Mouse (Mus musculus) gastrocnemius, adult 8-10 months (tissue): ENCODE data around the gene Cse1l. TPM values are rescaled to one million over a fixed set of nuclear protein-coding genes. Genes with fewer than 3 reads are reported as not detected.

ENCODE experiments used
- DNase-seq, 2 experiments: peaks; one replicate each; pipeline ENCODE4 v3.0.0; 2022; ENCODE audit warnings: low spot score in 2 of 2
- total RNA-seq, 4 experiments: library from RNA; stranded (reverse); gene quantifications; 2 replicates each; pipeline ENCODE4 v1.2.4; 2022

Gene Cse1l
- total RNA-seq, 4 experiments from 2014 or later, result 51.5 to 63.7 (median 53.4) TPM

GRCm38 (mm10) chr2:166973153-166973552, 67.3 kb downstream of the Cse1l start:
- no peak for DNase-seq

- DNase-seq, result no peak
Measured at GRCm38 (mm10) chr2:166974177-166974872, 68.5 kb downstream of the Cse1l start.

- DNase-seq, result no peak
Measured at GRCm38 (mm10) chr2:166976356-166976755, 70.5 kb downstream of the Cse1l start.

GRCm38 (mm10) chr2:166977490-166977889, 71.7 kb downstream of the Cse1l start:
- no peak for DNase-seq

GRCm38 (mm10) chr2:166980161-166980560, 74.3 kb downstream of the Cse1l start:
- no peak for DNase-seq

GRCm38 (mm10) chr2:166983351-166983894, 77.6 kb downstream of the Cse1l start:
- no peak for DNase-seq

- no peak for DNase-seq
Measured at GRCm38 (mm10) chr2:166990861-166991260, 85.0 kb downstream of the Cse1l start.

GRCm38 (mm10) chr2:166991945-166992344, 86.1 kb downstream of the Cse1l start:
- DNase-seq, result no peak

- DNase-seq, result no peak
Measured at GRCm38 (mm10) chr2:166995021-166995795, 89.4 kb downstream of the Cse1l start.

Other genes with a start within 250 kb of the Cse1l start
- gene Prex1, start 192.2 kb upstream of the Cse1l start, total RNA-seq, result 1 to 10 TPM; 3.2 to 3.8 (median 3.4) TPM
- 1 to 10 TPM; 1.4 to 2.6 (median 2.3) TPM for gene Trp53rkb, start 113.5 kb upstream of the Cse1l start, total RNA-seq
- gene Arfgef2, start 100.5 kb upstream of the Cse1l start, total RNA-seq, result 10 to 100 TPM; 24.6 to 34.7 (median 25.8) TPM
- 10 to 100 TPM; 33.3 to 37.3 (median 35.2) TPM for gene Stau1, start 90.3 kb downstream of the Cse1l start, total RNA-seq
- gene Ddx27, start 109.2 kb downstream of the Cse1l start, total RNA-seq, result 10 to 100 TPM in 2 of 4 experiments, 1 to 10 TPM in 2; 8.0 to 12.5 (median 9.8) TPM
- gene Znfx1, start 157.0 kb downstream of the Cse1l start, total RNA-seq, result 10 to 100 TPM; 26.7 to 32.5 (median 28.5) TPM